Mouse (Mus musculus) lung, postnatal 0 days (tissue): Measurements from ENCODE around the gene Fam102b.

ENCODE experiments used
- CTCF ChIP-seq: IDR thresholded peaks from 2 replicates; pipeline ENCODE4 v1.5.1; 2016; ENCODE audit warnings: antibody characterized with exemption, mild to moderate bottlenecking
- EP300 ChIP-seq: IDR thresholded peaks from 2 replicates; pipeline ENCODE4 v1.6.1; 2016; ENCODE audit warnings: antibody characterized with exemption, mild to moderate bottlenecking, control low read depth

GRCm38 (mm10) chr3:109046428-109046827 is 19.0 kb upstream of the Fam102b start:
- TF ChIP-seq CTCF (no peak), EP300 (no peak)
